In genomic region chr7:99171730-99172463, GRCm38 (mm10) we compare ENCODE assay signal across 31 mouse cellular contexts. TPM values are rescaled to one million over a fixed set of nuclear protein-coding genes. Genes with fewer than 3 reads are reported as not detected.
A peak's percentile ranks its signal among the peaks of the same experiment; 100 is the strongest.
DNase-seq lines count a peak whose midpoint lies in the region; ATAC-seq and TF ChIP-seq lines count a peak whose summit lies in the region.
"Had no signal": no experiment of that assay in that cellular context is flagged by ENCODE, and none has a peak within 500 bp of the region (broad histone marks: within the 10 kb centered on the region; RNA-seq: fewer than 3 reads in every experiment).

No protein-coding gene starts in this region.

- H3K9me3 ChIP-seq in forebrain, embryonic 11.5 days (ENCODE audit: control insufficient read depth, low read length), result no peaks in the 10 kb centered on the region
- no peaks in the 10 kb centered on the region for H3K9me3 ChIP-seq in forebrain, postnatal 0 days (ENCODE audit: low read length)
- H3K9me3 ChIP-seq in liver, embryonic 12.5 days (replicated peaks), result no peaks in the 10 kb centered on the region
- H3K9me3 ChIP-seq: embryonic facial prominence, embryonic 10.5 days; embryonic facial prominence, embryonic 15.5 days; forebrain, embryonic 13.5 days; heart, embryonic 13.5 days; hindbrain, embryonic 12.5 days; kidney, embryonic 15.5 days; limb, embryonic 12.5 days; liver, embryonic 13.5 days; midbrain, embryonic 10.5 days had no signal

- peak; percentile 31 for DNase-seq in forebrain, embryonic 11.5 days (ENCODE audit: low spot score)
- DNase-seq in forebrain, postnatal 0 days, result no peak
- DNase-seq in kidney, adult 2 months, result peak; percentile 57
- DNase-seq in kidney, adult 18-20 months, result no peak
- peak; percentile 73 for DNase-seq in liver, adult 2 months (ENCODE audit: extremely low read depth, low read depth, low spot score)
- DNase-seq in adipocyte (ENCODE audit: low spot score), result peak; percentile 25
- DNase-seq in frontal cortex, postnatal 10 days (ENCODE audit: low spot score in 2 of 2), result no peak
- DNase-seq: adrenal gland, adult 2 months; adrenal gland, postnatal 36 days; cerebellum, adult 18-20 months; cerebellum, postnatal 14 days; gastrocnemius, postnatal 25 days; heart, postnatal 10 days; liver, embryonic 13.5 days; lung, adult 2 months; lung, postnatal 10 days; right cerebral cortex, postnatal 25 days; spleen, adult 18-20 months; thymus, adult 18-20 months; thymus, postnatal 25 days had no signal

- WGBS in forebrain, embryonic 11.5 days, result 73% methylated on average over 10 of the region's 10 CpGs
- 76% methylated on average over 10 of the region's 10 CpGs for WGBS in forebrain, postnatal 0 days
- WGBS in kidney, adult 2 months, result 54% methylated on average over 10 of the region's 10 CpGs
- WGBS in liver, adult 2 months, result 38% methylated on average over 10 of the region's 10 CpGs
- WGBS in liver, embryonic 12.5 days (ENCODE audit: insufficient replicate concordance), result 55% methylated on average over 10 of the region's 10 CpGs

- no peak overlapping the region for H3K9ac ChIP-seq in forebrain, embryonic 11.5 days (ENCODE audit: low read length)
- no peak overlapping the region for H3K9ac ChIP-seq in forebrain, postnatal 0 days
- H3K9ac ChIP-seq in liver, adult 2 months (ENCODE audit: low read depth, low read length), result peak overlapping the region; percentile 15
- no peak overlapping the region for H3K9ac ChIP-seq in liver, embryonic 12.5 days
- H3K9ac ChIP-seq: embryonic facial prominence, embryonic 15.5 days; forebrain, embryonic 13.5 days; heart, embryonic 13.5 days; hindbrain, embryonic 12.5 days; kidney, embryonic 15.5 days; limb, embryonic 12.5 days; liver, embryonic 13.5 days had no signal

- no peaks in the 10 kb centered on the region for H3K27me3 ChIP-seq in forebrain, embryonic 11.5 days (ENCODE audit: control insufficient read depth, insufficient read depth, low read length)
- H3K27me3 ChIP-seq in forebrain, postnatal 0 days (ENCODE audit: insufficient read depth, low read length), result no peaks in the 10 kb centered on the region
- no peaks in the 10 kb centered on the region for H3K27me3 ChIP-seq in kidney, adult 2 months (replicated peaks; ENCODE audit: control insufficient read depth, insufficient read depth, low read length)
- H3K27me3 ChIP-seq in liver, adult 2 months (ENCODE audit: control insufficient read depth, insufficient read depth, low read length), result no peaks in the 10 kb centered on the region
- H3K27me3 ChIP-seq in liver, embryonic 12.5 days (replicated peaks), result 0 out of 2 replicates have a peak, but pooled peaks cover 5% of the 10 kb centered on the region
- H3K27me3 ChIP-seq: embryonic facial prominence, embryonic 15.5 days; forebrain, embryonic 13.5 days; hindbrain, embryonic 12.5 days; kidney, embryonic 15.5 days; limb, embryonic 12.5 days; liver, embryonic 13.5 days; Patski had no signal

- H3K27ac ChIP-seq in forebrain, embryonic 11.5 days (ENCODE audit: low read depth, low read length), result no peak overlapping the region
- no peak overlapping the region for H3K27ac ChIP-seq in forebrain, postnatal 0 days (ENCODE audit: low read depth, low read length)
- H3K27ac ChIP-seq in kidney, adult 2 months (ENCODE audit: insufficient read depth, low read depth, low read length), result no peak overlapping the region
- peak overlapping the region; percentile 93 for H3K27ac ChIP-seq in liver, adult 2 months (replicated peaks; ENCODE audit: insufficient read depth, low read depth, low read length)
- H3K27ac ChIP-seq in liver, embryonic 12.5 days, result no peak overlapping the region
- H3K27ac ChIP-seq: embryonic facial prominence, embryonic 10.5 days; embryonic facial prominence, embryonic 15.5 days; forebrain, embryonic 13.5 days; heart, embryonic 13.5 days; hindbrain, embryonic 12.5 days; kidney, embryonic 15.5 days; limb, embryonic 12.5 days; liver, embryonic 13.5 days; midbrain, embryonic 10.5 days had no signal

- no peak overlapping the region for H3K4me3 ChIP-seq in forebrain, embryonic 11.5 days (ENCODE audit: low read depth, low read length)
- no peak overlapping the region for H3K4me3 ChIP-seq in forebrain, postnatal 0 days (ENCODE audit: low read depth, low read length)
- H3K4me3 ChIP-seq in kidney, adult 2 months (ENCODE audit: insufficient read depth, low read depth, low read length), result no peak overlapping the region
- no peak overlapping the region for H3K4me3 ChIP-seq in liver, adult 2 months (ENCODE audit: insufficient read depth, low read depth, low read length)
- H3K4me3 ChIP-seq in liver, embryonic 12.5 days, result no peak overlapping the region
- H3K4me3 ChIP-seq: embryonic facial prominence, embryonic 10.5 days; embryonic facial prominence, embryonic 15.5 days; forebrain, embryonic 13.5 days; heart, embryonic 13.5 days; hindbrain, embryonic 12.5 days; kidney, embryonic 15.5 days; limb, embryonic 12.5 days; liver, embryonic 13.5 days; midbrain, embryonic 10.5 days had no signal

- H3K4me2 ChIP-seq in forebrain, embryonic 11.5 days (ENCODE audit: low read depth, low read length, severe bottlenecking), result no peak overlapping the region
- H3K4me2 ChIP-seq in forebrain, postnatal 0 days (ENCODE audit: low read depth), result no peak overlapping the region
- H3K4me2 ChIP-seq in liver, embryonic 12.5 days, result no peak overlapping the region
- H3K4me2 ChIP-seq: embryonic facial prominence, embryonic 15.5 days; forebrain, embryonic 13.5 days; heart, embryonic 13.5 days; hindbrain, embryonic 12.5 days; kidney, embryonic 15.5 days; limb, embryonic 12.5 days; liver, embryonic 13.5 days had no signal

- no peak for TF ChIP-seq POLR2A in kidney, adult 2 months (IDR thresholded peaks at IDR 0.05; ENCODE audit: low read depth, low read length)
- TF ChIP-seq POLR2A in liver, adult 2 months (IDR thresholded peaks at IDR 0.05; ENCODE audit: extremely low read depth, insufficient read depth, low read length), result no peak

- no peak for TF ChIP-seq CTCF in forebrain, postnatal 0 days (IDR thresholded peaks at IDR 0.05; ENCODE audit: low read depth)
- no peak for TF ChIP-seq CTCF in kidney, adult 2 months (conservative IDR thresholded peaks at IDR 0.05; ENCODE audit: insufficient read depth, insufficient read length, low read depth, low read length)
- no peak for TF ChIP-seq CTCF in liver, adult 2 months (IDR thresholded peaks at IDR 0.05; ENCODE audit: low read depth, low read length)

- peaks cover 19% of the 10 kb centered on the region; the same call in 1 of the 2 replicates for H3K79me2 ChIP-seq in liver, adult 2 months (ENCODE audit: control insufficient read depth, insufficient read depth, low read length)

- H3K4me1 ChIP-seq in forebrain, embryonic 11.5 days (replicated peaks; ENCODE audit: control insufficient read depth, insufficient read depth, low read length), result no peaks in the 10 kb centered on the region
- no peaks in the 10 kb centered on the region for H3K4me1 ChIP-seq in forebrain, postnatal 0 days (ENCODE audit: insufficient read depth)
- H3K4me1 ChIP-seq in kidney, adult 2 months (ENCODE audit: control insufficient read depth, insufficient read depth, low read length), result peaks cover 44% of the 10 kb centered on the region
- peaks cover 77% of the 10 kb centered on the region for H3K4me1 ChIP-seq in liver, adult 2 months (ENCODE audit: control insufficient read depth, insufficient read depth, low read length)
- peaks cover 28% of the 10 kb centered on the region for H3K4me1 ChIP-seq in liver, embryonic 12.5 days
- H3K4me1 ChIP-seq: forebrain, embryonic 13.5 days; hindbrain, embryonic 12.5 days had no signal

- no peaks in the 10 kb centered on the region for H3K36me3 ChIP-seq in forebrain, embryonic 11.5 days (ENCODE audit: control insufficient read depth, insufficient read depth, low read length)
- no peaks in the 10 kb centered on the region for H3K36me3 ChIP-seq in forebrain, postnatal 0 days (ENCODE audit: insufficient read depth)
- H3K36me3 ChIP-seq in kidney, adult 2 months (ENCODE audit: control insufficient read depth, insufficient read depth, low read length), result no peaks in the 10 kb centered on the region
- peaks cover 18% of the 10 kb centered on the region; the same call in 1 of the 2 replicates for H3K36me3 ChIP-seq in liver, adult 2 months (ENCODE audit: control insufficient read depth, insufficient read depth, low read length)
- peaks cover 3% of the 10 kb centered on the region; the same call in 1 of the 2 replicates for H3K36me3 ChIP-seq in liver, embryonic 12.5 days
- H3K36me3 ChIP-seq: embryonic facial prominence, embryonic 10.5 days; embryonic facial prominence, embryonic 15.5 days; heart, embryonic 13.5 days; hindbrain, embryonic 12.5 days; kidney, embryonic 15.5 days; limb, embryonic 12.5 days; liver, embryonic 13.5 days; midbrain, embryonic 10.5 days had no signal

- ATAC-seq in forebrain, embryonic 11.5 days (replicated peaks; ENCODE audit: low FRiP score), result no peak
- ATAC-seq in forebrain, postnatal 0 days, result no peak
- no peak for ATAC-seq in liver, embryonic 12.5 days
- ATAC-seq: forebrain, embryonic 13.5 days; midbrain, embryonic 16.5 days; Patski had no signal

RNA-seq across cellular contexts. Expression of gene Dgat2, which starts 10.6 kb away (rescaled TPM):
- polyA plus RNA-seq in forebrain, embryonic 11.5 days (2014; fragmentation: Nextera tagmentation; extraction: Ambion mirVana), result 9.2 and 9.5 TPM in 2 replicates
- total RNA-seq in forebrain, postnatal 0 days (2014; rRNA removed), result 37.1 and 41.3 TPM in 2 replicates
- polyA plus RNA-seq in forebrain, postnatal 0 days (2015; fragmentation: Nextera tagmentation; extraction: Ambion mirVana), result 37.2 and 41.3 TPM in 2 replicates
- polyA plus RNA-seq in kidney, adult 2 months (2012; rRNA removed), result 286 and 363 TPM in 2 replicates
- 464 and 499 TPM in 2 replicates for total RNA-seq in liver, adult 2 months (2014; rRNA removed)
- 610 and 703 TPM in 2 replicates for polyA plus RNA-seq in liver, adult 2 months (2012; rRNA removed)
- polyA plus RNA-seq in liver, embryonic 12.5 days (2016; fragmentation: Nextera tagmentation; extraction: Ambion mirVana), result 57.5 and 59.3 TPM in 2 replicates

RNA-seq across cellular contexts. Expression of gene Uvrag, which starts 31.0 kb away (rescaled TPM):
- 12.2 and 12.8 TPM in 2 replicates for polyA plus RNA-seq in forebrain, embryonic 11.5 days (2014; fragmentation: Nextera tagmentation; extraction: Ambion mirVana)
- 18.8 and 19.5 TPM in 2 replicates for total RNA-seq in forebrain, postnatal 0 days (2014; rRNA removed)
- 14.8 and 18.6 TPM in 2 replicates for polyA plus RNA-seq in forebrain, postnatal 0 days (2015; fragmentation: Nextera tagmentation; extraction: Ambion mirVana)
- polyA plus RNA-seq in kidney, adult 2 months (2012; rRNA removed), result 8.0 and 17.0 TPM in 2 replicates
- 18.3 and 19.9 TPM in 2 replicates for total RNA-seq in liver, adult 2 months (2014; rRNA removed)
- polyA plus RNA-seq in liver, adult 2 months (2012; rRNA removed), result 11.4 and 12.2 TPM in 2 replicates
- polyA plus RNA-seq in liver, embryonic 12.5 days (2016; fragmentation: Nextera tagmentation; extraction: Ambion mirVana), result 13.5 and 15.1 TPM in 2 replicates

Comparison
In these comparisons a context has a peak if more than half of its experiments do, and no peak if none do; other contexts are left out.
1. DNase-seq: peak in forebrain, embryonic 11.5 days (single experiment), kidney, adult 2 months (single experiment), liver, adult 2 months (single experiment) and adipocyte (single experiment); none in forebrain, postnatal 0 days (single experiment), kidney, adult 18-20 months (single experiment) and frontal cortex, postnatal 10 days (0 of 2).